Mouse (Mus musculus) lung, adult 2 months (tissue): ENCODE measurements around the gene Mcoln3. TPM values are rescaled to one million over a fixed set of nuclear protein-coding genes. Genes with fewer than 3 reads are reported as not detected.

Experiments used
- DNase-seq: peaks from one replicate; pipeline ENCODE4 v3.0.0; 2022
- H3K4me1 ChIP-seq: fragments of 200-500 bp; 2 replicates; pipeline ENCODE4 v1.6.1; 2011; ENCODE audit warnings: low read length; ENCODE audit not compliant: control insufficient read depth, insufficient read depth
- H3K4me3 ChIP-seq: fragments of 200-500 bp; replicated peaks from 2 replicates; pipeline ENCODE3; 2011; ENCODE audit warnings: low read depth, mild to moderate bottlenecking, control low read depth, low read length; ENCODE audit errors: extremely low read depth
- CTCF ChIP-seq: fragments of 200-500 bp; IDR thresholded peaks from 2 replicates; pipeline ENCODE4 v1.5.1; 2011; ENCODE audit warnings: mild to moderate bottlenecking, low read length, control low read depth; ENCODE audit not compliant: insufficient read depth
- POLR2A ChIP-seq: fragments of 200-500 bp; IDR thresholded peaks from 2 replicates; pipeline ENCODE4 v1.6.1; 2011; ENCODE audit warnings: low read depth, mild to moderate bottlenecking, control low read depth, low read length, borderline replicate concordance; ENCODE audit errors: extremely low read depth
- WGBS: fragments of 180-500 bp; shearing (Covaris S2); methylation state at CpG from one replicate; pipeline ENCODE4 v1.1.7; 2018; 5-methylcytosine and 5-hydroxymethylcytosine counted together
- polyA plus RNA-seq: library from polyadenylated mRNA; depleted of rRNA; stranded (reverse); fragments of >200 nt; gene quantifications from 2 replicates; pipeline ENCODE4 v1.2.3, GENCODE M21; 2012

Mcoln3 gene
- polyA plus RNA-seq, 1 experiment: 9.0 TPM

DNA sequence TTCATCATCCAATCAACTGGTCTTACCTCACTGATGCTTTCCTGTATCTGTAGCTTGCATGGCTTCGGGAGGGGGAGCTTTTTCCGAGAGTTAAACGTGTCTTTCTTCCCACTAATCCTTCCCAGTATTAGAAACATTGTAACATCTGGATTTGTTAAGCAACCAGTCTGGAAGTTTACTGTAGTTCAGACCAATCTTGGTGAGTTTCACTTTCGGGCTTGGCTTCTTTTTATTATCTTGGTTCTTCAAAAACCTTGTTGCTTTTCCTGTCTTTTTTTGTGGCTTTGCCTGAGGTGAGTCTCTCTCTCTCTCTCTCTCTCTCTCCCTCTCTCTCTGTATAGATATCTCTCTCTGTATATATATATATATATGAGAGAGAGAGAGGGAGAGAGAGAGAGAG, 40.8 kb downstream of the Mcoln3 start:
- no peak for DNase-seq
- no peaks in the 10 kb centered on the region for H3K4me1 ChIP-seq
- 49% methylated on average over 4 of the region's 4 CpGs for WGBS
- no peak for TF ChIP-seq POLR2A
- no peak for TF ChIP-seq CTCF
- H3K4me3 ChIP-seq: no peak overlapping the region

- DNase-seq: no peak
- WGBS: 88% methylated on average over 2 of the region's 2 CpGs
- TF ChIP-seq POLR2A (no peak), CTCF (no peak)
- H3K4me3 ChIP-seq: no peak overlapping the region
- H3K4me1 ChIP-seq: no peaks in the 10 kb centered on the region
Observed at GRCm38 (mm10) chr3:146159360-146159759, 42.1 kb downstream of the Mcoln3 start.

GRCm38 (mm10) chr3:146162197-146162596, 44.9 kb downstream of the Mcoln3 start:
- 71% methylated on average over 4 of the region's 4 CpGs for WGBS
- no peak overlapping the region for H3K4me3 ChIP-seq
- no peak for DNase-seq
- no peaks in the 10 kb centered on the region for H3K4me1 ChIP-seq
- TF ChIP-seq POLR2A (no peak), CTCF (no peak)

DNA sequence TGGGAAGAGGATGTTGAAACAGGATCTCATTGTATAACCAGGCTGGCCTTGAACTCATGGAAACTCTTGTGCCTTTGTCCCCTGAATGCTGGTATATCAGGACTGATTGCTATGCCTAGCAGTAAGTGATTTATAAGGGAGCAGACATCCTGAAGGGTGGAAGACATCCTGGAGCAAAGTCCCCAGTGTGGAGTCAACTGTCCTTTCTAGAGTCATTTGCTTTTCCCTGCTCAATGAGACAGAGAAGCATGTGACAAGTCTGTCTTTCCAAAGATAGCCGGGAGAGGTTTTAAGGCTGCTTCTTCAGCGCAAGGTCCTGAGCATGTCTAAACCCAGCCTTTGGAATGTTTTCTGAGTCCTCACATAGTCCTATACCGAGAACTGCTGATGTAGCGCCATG, 52.1 kb downstream of the Mcoln3 start:
- H3K4me3 ChIP-seq: no peak overlapping the region
- 90% methylated on average over 4 of the region's 4 CpGs for WGBS
- H3K4me1 ChIP-seq: no peaks in the 10 kb centered on the region
- DNase-seq: no peak
- TF ChIP-seq POLR2A (no peak), CTCF (no peak)

GRCm38 (mm10) chr3:146173030-146173429, 55.8 kb downstream of the Mcoln3 start:
- no peak for DNase-seq
- Histone ChIP-seq H3K4me3 (no peak overlapping the region), H3K4me1 (no peaks in the 10 kb centered on the region)
- WGBS: 72% methylated on average over 5 of the region's 5 CpGs
- TF ChIP-seq POLR2A (no peak), CTCF (no peak)

DNA sequence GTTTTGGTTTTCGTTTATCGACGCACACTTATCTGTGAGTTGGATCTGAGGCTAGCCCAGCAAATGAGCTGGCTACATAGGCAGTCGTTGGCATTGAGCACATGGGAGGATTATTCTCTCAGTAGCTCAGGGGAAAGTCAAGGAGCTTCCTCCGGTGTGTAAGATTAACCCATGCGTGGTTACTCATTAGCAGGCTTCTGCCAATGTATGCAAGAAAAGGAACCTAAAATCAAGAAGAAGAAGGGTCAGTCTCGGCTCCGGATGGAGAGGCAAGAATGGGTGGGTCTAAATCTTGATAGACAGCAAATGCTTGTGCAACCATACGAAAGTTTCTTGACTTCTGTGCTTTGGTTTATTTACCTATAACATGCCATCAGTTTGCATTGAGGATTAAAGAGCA, 57.0 kb downstream of the Mcoln3 start:
- 81% methylated on average over 9 of the region's 9 CpGs for WGBS
- TF ChIP-seq POLR2A (no peak), CTCF (no peak)
- no peak for DNase-seq
- H3K4me3 ChIP-seq: no peak overlapping the region
- no peaks in the 10 kb centered on the region for H3K4me1 ChIP-seq

GRCm38 (mm10) chr3:146177295-146177694, 60.0 kb downstream of the Mcoln3 start:
- no peak for DNase-seq
- Histone ChIP-seq H3K4me3 (no peak overlapping the region), H3K4me1 (no peaks in the 10 kb centered on the region)
- WGBS: 38% methylated on average over 7 of the region's 7 CpGs
- TF ChIP-seq POLR2A (no peak), CTCF (no peak)

- TF ChIP-seq POLR2A (no peak), CTCF (peak; percentile 89)
- peak; percentile 69 for DNase-seq
- H3K4me3 ChIP-seq: no peak overlapping the region
- 5% methylated on average over 16 of the region's 16 CpGs for WGBS
- H3K4me1 ChIP-seq: no peaks in the 10 kb centered on the region
Observed at GRCm38 (mm10) chr3:146177748-146178582, 60.7 kb downstream of the Mcoln3 start.

- 38% methylated on average over 2 of the region's 2 CpGs for WGBS
- Histone ChIP-seq H3K4me3 (no peak overlapping the region), H3K4me1 (no peaks in the 10 kb centered on the region)
- DNase-seq: no peak
- TF ChIP-seq CTCF (no peak), POLR2A (no peak)
Observed at GRCm38 (mm10) chr3:146180341-146180740, 63.1 kb downstream of the Mcoln3 start.

- 33% methylated on average over 3 of the region's 3 CpGs for WGBS
- Histone ChIP-seq H3K4me3 (no peak overlapping the region), H3K4me1 (no peaks in the 10 kb centered on the region)
- peak; percentile 45 for DNase-seq
- TF ChIP-seq CTCF: peak; percentile 71
- no peak for TF ChIP-seq POLR2A
Observed at GRCm38 (mm10) chr3:146180986-146181385, 63.7 kb downstream of the Mcoln3 start.
